Mouse (Mus musculus): ENCODE results near the gene Myoz2.

DNA sequence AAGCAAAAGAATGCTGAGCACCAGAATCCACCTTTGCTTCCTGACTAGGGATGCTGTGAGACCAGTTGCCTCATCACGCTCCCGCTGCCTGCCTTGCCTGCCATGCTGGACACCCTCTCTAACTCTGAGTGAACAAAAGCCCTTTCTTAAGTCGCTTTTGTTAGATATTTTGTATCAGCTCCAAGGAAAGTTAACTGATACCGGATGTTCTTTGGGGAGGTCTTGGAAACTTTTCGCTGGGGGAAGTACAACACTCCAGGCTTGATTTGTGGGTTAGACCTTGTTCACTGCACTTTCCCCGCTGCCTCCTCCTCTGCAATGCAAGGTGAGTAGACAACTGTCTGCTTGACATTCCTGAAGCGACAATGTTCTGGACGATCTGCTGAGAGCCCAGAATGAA lies 36.3 kb downstream of the Myoz2 start:
- TF ChIP-seq HCFC1 (IDR thresholded peaks at IDR 0.05; ENCODE audit: borderline replicate concordance, insufficient read depth, low read length): no peak
- TF ChIP-seq ZC3H11A (IDR thresholded peaks at IDR 0.05; ENCODE audit: borderline replicate concordance, low read depth, low read length): no peak

Measured in ES-E14 (cell line).